Mouse (Mus musculus) kidney, adult 9 months (tissue): Measurements from ENCODE around the gene Vmn1r72.
"Not testable (repeated sequence)": the region's sequence is repeated elsewhere in the genome, so short reads cannot be mapped to it uniquely, and the experiment has no call there.

Experiments
- DNase-seq: peaks from one replicate; pipeline ENCODE4 v3.0.0; 2022

Gene Vmn1r72

GRCm38 (mm10) chr7:11680047-11680446 lies at the start of gene Vmn1r72:
Gene Vmn1r72 (minus strand): TSS chr7:11680147.
- DNase-seq: not testable (repeated sequence)

- peak; percentile 31 for DNase-seq
Observed at GRCm38 (mm10) chr7:11617082-11617481, 62.9 kb downstream of the Vmn1r72 start.
